Mouse (Mus musculus): ENCODE results near the gene Haspin. TPM values are rescaled to one million over a fixed set of nuclear protein-coding genes. Genes with fewer than 3 reads are reported as not detected.

Haspin gene
- polyA plus RNA-seq, 1 experiment from 2014 or later: 2.5 TPM

- H3K9ac ChIP-seq (ENCODE audit: low read depth, low read length): no peak overlapping the region
- no peaks in the 10 kb centered on the region for H3K9me3 ChIP-seq (ENCODE audit: control insufficient read depth, low read length)
- H3K4me2 ChIP-seq (ENCODE audit: low read length): no peak overlapping the region
- H3K27me3 ChIP-seq (replicated peaks; ENCODE audit: control insufficient read depth, insufficient read depth, low read length): no peaks in the 10 kb centered on the region
- no peaks in the 10 kb centered on the region for H3K4me1 ChIP-seq (ENCODE audit: control insufficient read depth, insufficient read depth, low read depth, low read length)
- ATAC-seq: no peak
- no peak overlapping the region for H3K4me3 ChIP-seq (ENCODE audit: low read length)
- no peak overlapping the region for H3K27ac ChIP-seq (ENCODE audit: low read depth, low read length)
- 76% methylated on average over 9 of the region's 9 CpGs for WGBS
- H3K36me3 ChIP-seq (ENCODE audit: control insufficient read depth, insufficient read depth, low read length): no peaks in the 10 kb centered on the region
Measured at GRCm38 (mm10) chr11:73148209-73148608, 10.1 kb upstream of the Haspin start.

GRCm38 (mm10) chr11:73146975-73147365 lies 8.9 kb upstream of the Haspin start:
- 59% methylated on average over 7 of the region's 7 CpGs for WGBS
- Histone ChIP-seq H3K36me3 (ENCODE audit: control insufficient read depth, insufficient read depth, low read length) (no peaks in the 10 kb centered on the region), H3K4me2 (ENCODE audit: low read length) (no peak overlapping the region), H3K9me3 (ENCODE audit: control insufficient read depth, low read length) (no peaks in the 10 kb centered on the region), H3K27ac (ENCODE audit: low read depth, low read length) (no peak overlapping the region), H3K4me1 (ENCODE audit: control insufficient read depth, insufficient read depth, low read depth, low read length) (no peaks in the 10 kb centered on the region), H3K4me3 (ENCODE audit: low read length) (no peak overlapping the region), H3K27me3 (replicated peaks; ENCODE audit: control insufficient read depth, insufficient read depth, low read length) (no peaks in the 10 kb centered on the region), H3K9ac (ENCODE audit: low read depth, low read length) (no peak overlapping the region)
- no peak for ATAC-seq

GRCm38 (mm10) chr11:73146026-73146974 lies 8.2 kb upstream of the Haspin start:
- H3K9me3 ChIP-seq (ENCODE audit: control insufficient read depth, low read length): no peaks in the 10 kb centered on the region
- H3K9ac ChIP-seq (ENCODE audit: low read depth, low read length): no peak overlapping the region; the same call in 1 of the 2 replicates
- ATAC-seq: no peak
- no peaks in the 10 kb centered on the region for H3K27me3 ChIP-seq (replicated peaks; ENCODE audit: control insufficient read depth, insufficient read depth, low read length)
- no peak overlapping the region for H3K4me3 ChIP-seq (ENCODE audit: low read length)
- H3K4me2 ChIP-seq (ENCODE audit: low read length): no peak overlapping the region
- no peaks in the 10 kb centered on the region for H3K36me3 ChIP-seq (ENCODE audit: control insufficient read depth, insufficient read depth, low read length)
- H3K27ac ChIP-seq (ENCODE audit: low read depth, low read length): no peak overlapping the region
- no peaks in the 10 kb centered on the region for H3K4me1 ChIP-seq (ENCODE audit: control insufficient read depth, insufficient read depth, low read depth, low read length)
- WGBS: 65% methylated on average over 11 of the region's 11 CpGs

GRCm38 (mm10) chr11:73144261-73144681 lies 6.2 kb upstream of the Haspin start:
- no peaks in the 10 kb centered on the region for H3K9me3 ChIP-seq (ENCODE audit: control insufficient read depth, low read length)
- no peak overlapping the region for H3K9ac ChIP-seq (ENCODE audit: low read depth, low read length)
- WGBS: 63% methylated on average over 1 of the region's 1 CpGs
- no peaks in the 10 kb centered on the region for H3K36me3 ChIP-seq (ENCODE audit: control insufficient read depth, insufficient read depth, low read length)
- H3K4me2 ChIP-seq (ENCODE audit: low read length): no peak overlapping the region
- no peak overlapping the region for H3K4me3 ChIP-seq (ENCODE audit: low read length)
- no peak overlapping the region for H3K27ac ChIP-seq (ENCODE audit: low read depth, low read length)
- no peak for ATAC-seq
- no peaks in the 10 kb centered on the region for H3K27me3 ChIP-seq (replicated peaks; ENCODE audit: control insufficient read depth, insufficient read depth, low read length)
- H3K4me1 ChIP-seq (ENCODE audit: control insufficient read depth, insufficient read depth, low read depth, low read length): no peaks in the 10 kb centered on the region

- Histone ChIP-seq H3K4me1 (ENCODE audit: control insufficient read depth, insufficient read depth, low read depth, low read length) (peaks cover 4% of the 10 kb centered on the region), H3K9me3 (ENCODE audit: control insufficient read depth, low read length) (no peaks in the 10 kb centered on the region), H3K27ac (ENCODE audit: low read depth, low read length) (no peak overlapping the region), H3K27me3 (replicated peaks; ENCODE audit: control insufficient read depth, insufficient read depth, low read length) (no peaks in the 10 kb centered on the region), H3K4me3 (ENCODE audit: low read length) (peak overlapping the region; percentile 69), H3K4me2 (ENCODE audit: low read length) (peak overlapping the region; percentile 70), H3K36me3 (ENCODE audit: control insufficient read depth, insufficient read depth, low read length) (no peaks in the 10 kb centered on the region), H3K9ac (ENCODE audit: low read depth, low read length) (peak overlapping the region; percentile 66; the same call in 1 of the 2 replicates)
- ATAC-seq: no peak
- 36% methylated on average over 11 of the region's 11 CpGs for WGBS
Measured at GRCm38 (mm10) chr11:73137116-73137515, 978 bp downstream of the Haspin start.

GRCm38 (mm10) chr11:73136587-73136986 lies 1.5 kb downstream of the Haspin start:
- peaks cover 4% of the 10 kb centered on the region for H3K4me1 ChIP-seq (ENCODE audit: control insufficient read depth, insufficient read depth, low read depth, low read length)
- no peaks in the 10 kb centered on the region for H3K27me3 ChIP-seq (replicated peaks; ENCODE audit: control insufficient read depth, insufficient read depth, low read length)
- H3K4me2 ChIP-seq (ENCODE audit: low read length): peak overlapping the region; percentile 70
- no peak overlapping the region for H3K27ac ChIP-seq (ENCODE audit: low read depth, low read length)
- 82% methylated on average over 6 of the region's 6 CpGs for WGBS
- H3K4me3 ChIP-seq (ENCODE audit: low read length): no peak overlapping the region
- ATAC-seq: no peak
- H3K9me3 ChIP-seq (ENCODE audit: control insufficient read depth, low read length): no peaks in the 10 kb centered on the region
- no peaks in the 10 kb centered on the region for H3K36me3 ChIP-seq (ENCODE audit: control insufficient read depth, insufficient read depth, low read length)
- H3K9ac ChIP-seq (ENCODE audit: low read depth, low read length): no peak overlapping the region

GRCm38 (mm10) chr11:73134222-73134621 lies 3.9 kb downstream of the Haspin start:
- peaks cover 4% of the 10 kb centered on the region for H3K4me1 ChIP-seq (ENCODE audit: control insufficient read depth, insufficient read depth, low read depth, low read length)
- no peak overlapping the region for H3K27ac ChIP-seq (ENCODE audit: low read depth, low read length)
- no peak overlapping the region for H3K4me2 ChIP-seq (ENCODE audit: low read length)
- H3K36me3 ChIP-seq (ENCODE audit: control insufficient read depth, insufficient read depth, low read length): no peaks in the 10 kb centered on the region
- no peaks in the 10 kb centered on the region for H3K9me3 ChIP-seq (ENCODE audit: control insufficient read depth, low read length)
- no peaks in the 10 kb centered on the region for H3K27me3 ChIP-seq (replicated peaks; ENCODE audit: control insufficient read depth, insufficient read depth, low read length)
- no peak overlapping the region for H3K9ac ChIP-seq (ENCODE audit: low read depth, low read length)
- H3K4me3 ChIP-seq (ENCODE audit: low read length): no peak overlapping the region
- 95% methylated on average over 5 of the region's 5 CpGs for WGBS
- no peak for ATAC-seq

- Histone ChIP-seq H3K9me3 (ENCODE audit: control insufficient read depth, low read length) (no peaks in the 10 kb centered on the region), H3K4me2 (ENCODE audit: low read length) (no peak overlapping the region), H3K27ac (ENCODE audit: low read depth, low read length) (no peak overlapping the region), H3K4me1 (ENCODE audit: control insufficient read depth, insufficient read depth, low read depth, low read length) (peaks cover 4% of the 10 kb centered on the region), H3K4me3 (ENCODE audit: low read length) (no peak overlapping the region), H3K27me3 (replicated peaks; ENCODE audit: control insufficient read depth, insufficient read depth, low read length) (no peaks in the 10 kb centered on the region), H3K9ac (ENCODE audit: low read depth, low read length) (no peak overlapping the region), H3K36me3 (ENCODE audit: control insufficient read depth, insufficient read depth, low read length) (no peaks in the 10 kb centered on the region)
- no peak for ATAC-seq
- 98% methylated on average over 6 of the region's 6 CpGs for WGBS
Measured at GRCm38 (mm10) chr11:73132999-73133398, 5.1 kb downstream of the Haspin start.

- no peak for ATAC-seq
- H3K4me3 ChIP-seq (ENCODE audit: low read length): no peak overlapping the region
- no peaks in the 10 kb centered on the region for H3K27me3 ChIP-seq (replicated peaks; ENCODE audit: control insufficient read depth, insufficient read depth, low read length)
- H3K9ac ChIP-seq (ENCODE audit: low read depth, low read length): no peak overlapping the region
- no peaks in the 10 kb centered on the region for H3K4me1 ChIP-seq (ENCODE audit: control insufficient read depth, insufficient read depth, low read depth, low read length)
- H3K36me3 ChIP-seq (ENCODE audit: control insufficient read depth, insufficient read depth, low read length): no peaks in the 10 kb centered on the region
- no peaks in the 10 kb centered on the region for H3K9me3 ChIP-seq (ENCODE audit: control insufficient read depth, low read length)
- WGBS: 81% methylated on average over 7 of the region's 7 CpGs
- no peak overlapping the region for H3K4me2 ChIP-seq (ENCODE audit: low read length)
- H3K27ac ChIP-seq (ENCODE audit: low read depth, low read length): no peak overlapping the region
Measured at GRCm38 (mm10) chr11:73131020-73131419, 7.1 kb downstream of the Haspin start.
